Mouse (Mus musculus): ENCODE results near the gene Sept1. TPM values are rescaled to one million over a fixed set of nuclear protein-coding genes. Genes with fewer than 3 reads are reported as not detected.

Sept1 gene
- polyA plus RNA-seq, 1 experiment, result 2.2 TPM

GRCm38 (mm10) chr7:127262218-127262961, 29.5 kb upstream of the Sept1 start:
- Histone ChIP-seq H3K27me3 (ENCODE audit: control insufficient read depth, insufficient read depth, insufficient read length) (no peaks in the 10 kb centered on the region), H3K4me2 (ENCODE audit: low read depth) (no peak overlapping the region), H3K79me2 (ENCODE audit: control insufficient read depth, insufficient read depth) (no peaks in the 10 kb centered on the region), H3K4me3 (no peak overlapping the region), H3ac (ENCODE audit: control insufficient read depth, insufficient read length) (no peak overlapping the region), H3K36me3 (ENCODE audit: control insufficient read depth, insufficient read depth) (no peaks in the 10 kb centered on the region)
- no peak for TF ChIP-seq POLR2AphosphoS2 (IDR thresholded peaks at IDR 0.05; ENCODE audit: insufficient read length, low read depth)
- TF ChIP-seq MYOD1 (IDR thresholded peaks at IDR 0.05; ENCODE audit: control insufficient read depth in 1 of 3, insufficient read length in 2 of 3, low read depth in 2 of 3), result no peak
- TF ChIP-seq MYOG (IDR thresholded peaks at IDR 0.05; ENCODE audit: control insufficient read depth in 1 of 3, insufficient read depth in 1 of 3, insufficient read length in 2 of 3, low read depth in 2 of 3), result no peak
- TF ChIP-seq REST (IDR thresholded peaks at IDR 0.05; ENCODE audit: insufficient read depth, insufficient read length), result no peak
- no peak for TF ChIP-seq CEBPB (IDR thresholded peaks at IDR 0.05; ENCODE audit: insufficient read depth, poor library complexity, severe bottlenecking)
- TF ChIP-seq MAX (IDR thresholded peaks at IDR 0.05; ENCODE audit: low read depth), result no peak
- no peak for TF ChIP-seq E2F4 (IDR thresholded peaks at IDR 0.05; ENCODE audit: insufficient read depth)
- TF ChIP-seq TCF12 (IDR thresholded peaks at IDR 0.05; ENCODE audit: insufficient read depth, poor library complexity, severe bottlenecking), result no peak
- no peak for TF ChIP-seq TCF3 (IDR thresholded peaks at IDR 0.05; ENCODE audit: insufficient read length, low read depth)
- no peak for TF ChIP-seq POLR2A (IDR thresholded peaks at IDR 0.05; ENCODE audit: insufficient read length, low read depth)
- no peak for TF ChIP-seq USF1 (IDR thresholded peaks at IDR 0.05; ENCODE audit: low read depth)
- TF ChIP-seq SRF (IDR thresholded peaks at IDR 0.05; ENCODE audit: control insufficient read depth, insufficient read length, low read depth), result no peak

- peak within 1 kb of the TSS; percentile 93 for H3K4me2 ChIP-seq (ENCODE audit: low read depth)
- TF ChIP-seq E2F4 (IDR thresholded peaks at IDR 0.05; ENCODE audit: insufficient read depth) (peak; percentile 43), TCF3 (IDR thresholded peaks at IDR 0.05; ENCODE audit: insufficient read length, low read depth) (no peak), REST (IDR thresholded peaks at IDR 0.05; ENCODE audit: insufficient read depth, insufficient read length) (no peak), TCF12 (IDR thresholded peaks at IDR 0.05; ENCODE audit: insufficient read depth, poor library complexity, severe bottlenecking) (no peak), MYOD1 (IDR thresholded peaks at IDR 0.05; ENCODE audit: control insufficient read depth in 1 of 3, insufficient read length in 2 of 3, low read depth in 2 of 3) (no peak), POLR2AphosphoS2 (IDR thresholded peaks at IDR 0.05; ENCODE audit: insufficient read length, low read depth) (peak; percentile 69), MAX (IDR thresholded peaks at IDR 0.05; ENCODE audit: low read depth) (no peak), MYOG (IDR thresholded peaks at IDR 0.05; ENCODE audit: control insufficient read depth in 1 of 3, insufficient read depth in 1 of 3, insufficient read length in 2 of 3, low read depth in 2 of 3) (no peak), POLR2A (IDR thresholded peaks at IDR 0.05; ENCODE audit: insufficient read length, low read depth) (peak; percentile 85), USF1 (IDR thresholded peaks at IDR 0.05; ENCODE audit: low read depth) (no peak), CEBPB (IDR thresholded peaks at IDR 0.05; ENCODE audit: insufficient read depth, poor library complexity, severe bottlenecking) (no peak), SRF (IDR thresholded peaks at IDR 0.05; ENCODE audit: control insufficient read depth, insufficient read length, low read depth) (no peak)
- H3K4me3 ChIP-seq, result peak within 1 kb of the TSS; percentile 55
- no peaks in the 10 kb centered on the region for H3K36me3 ChIP-seq (ENCODE audit: control insufficient read depth, insufficient read depth)
- no peaks in the 10 kb centered on the region for H3K27me3 ChIP-seq (ENCODE audit: control insufficient read depth, insufficient read depth, insufficient read length)
- H3ac ChIP-seq (ENCODE audit: control insufficient read depth, insufficient read length), result no peak within 1 kb of the TSS
- H3K79me2 ChIP-seq (ENCODE audit: control insufficient read depth, insufficient read depth), result no peaks in the 10 kb centered on the region
Observed at GRCm38 (mm10) chr7:127260309-127261111, 27.6 kb upstream of the Sept1 start, which contains the start of gene Dctpp1. TSS of gene Dctpp1 (minus strand) at chr7:127260709.

GRCm38 (mm10) chr7:127259186-127259905, 26.4 kb upstream of the Sept1 start:
- H3ac ChIP-seq (ENCODE audit: control insufficient read depth, insufficient read length), result no peak overlapping the region
- H3K27me3 ChIP-seq (ENCODE audit: control insufficient read depth, insufficient read depth, insufficient read length), result no peaks in the 10 kb centered on the region
- TF ChIP-seq SRF (IDR thresholded peaks at IDR 0.05; ENCODE audit: control insufficient read depth, insufficient read length, low read depth), result no peak
- no peak for TF ChIP-seq POLR2AphosphoS2 (IDR thresholded peaks at IDR 0.05; ENCODE audit: insufficient read length, low read depth)
- no peak for TF ChIP-seq TCF3 (IDR thresholded peaks at IDR 0.05; ENCODE audit: insufficient read length, low read depth)
- TF ChIP-seq TCF12 (IDR thresholded peaks at IDR 0.05; ENCODE audit: insufficient read depth, poor library complexity, severe bottlenecking), result no peak
- no peak for TF ChIP-seq MYOG (IDR thresholded peaks at IDR 0.05; ENCODE audit: control insufficient read depth in 1 of 3, insufficient read depth in 1 of 3, insufficient read length in 2 of 3, low read depth in 2 of 3)
- no peak for TF ChIP-seq MYOD1 (IDR thresholded peaks at IDR 0.05; ENCODE audit: control insufficient read depth in 1 of 3, insufficient read length in 2 of 3, low read depth in 2 of 3)
- no peak for TF ChIP-seq POLR2A (IDR thresholded peaks at IDR 0.05; ENCODE audit: insufficient read length, low read depth)
- TF ChIP-seq MAX (IDR thresholded peaks at IDR 0.05; ENCODE audit: low read depth), result no peak
- no peak for TF ChIP-seq CEBPB (IDR thresholded peaks at IDR 0.05; ENCODE audit: insufficient read depth, poor library complexity, severe bottlenecking)
- TF ChIP-seq E2F4 (IDR thresholded peaks at IDR 0.05; ENCODE audit: insufficient read depth), result no peak
- no peak for TF ChIP-seq REST (IDR thresholded peaks at IDR 0.05; ENCODE audit: insufficient read depth, insufficient read length)
- no peaks in the 10 kb centered on the region for H3K79me2 ChIP-seq (ENCODE audit: control insufficient read depth, insufficient read depth)
- H3K36me3 ChIP-seq (ENCODE audit: control insufficient read depth, insufficient read depth), result no peaks in the 10 kb centered on the region
- H3K4me3 ChIP-seq, result peak overlapping the region; percentile 55
- no peak overlapping the region for H3K4me2 ChIP-seq (ENCODE audit: low read depth)

GRCm38 (mm10) chr7:127256518-127256917, 23.6 kb upstream of the Sept1 start:
- no peak overlapping the region for H3K4me2 ChIP-seq (ENCODE audit: low read depth)
- H3K27me3 ChIP-seq (ENCODE audit: control insufficient read depth, insufficient read depth, insufficient read length), result no peaks in the 10 kb centered on the region
- TF ChIP-seq E2F4 (IDR thresholded peaks at IDR 0.05; ENCODE audit: insufficient read depth) (no peak), REST (IDR thresholded peaks at IDR 0.05; ENCODE audit: insufficient read depth, insufficient read length) (no peak), CEBPB (IDR thresholded peaks at IDR 0.05; ENCODE audit: insufficient read depth, poor library complexity, severe bottlenecking) (no peak), MYOG (IDR thresholded peaks at IDR 0.05; ENCODE audit: control insufficient read depth in 1 of 3, insufficient read depth in 1 of 3, insufficient read length in 2 of 3, low read depth in 2 of 3) (no peak), POLR2AphosphoS2 (IDR thresholded peaks at IDR 0.05; ENCODE audit: insufficient read length, low read depth) (no peak), MYOD1 (IDR thresholded peaks at IDR 0.05; ENCODE audit: control insufficient read depth in 1 of 3, insufficient read length in 2 of 3, low read depth in 2 of 3) (no peak), TCF3 (IDR thresholded peaks at IDR 0.05; ENCODE audit: insufficient read length, low read depth) (no peak), MAX (IDR thresholded peaks at IDR 0.05; ENCODE audit: low read depth) (no peak), SRF (IDR thresholded peaks at IDR 0.05; ENCODE audit: control insufficient read depth, insufficient read length, low read depth) (no peak), TCF12 (IDR thresholded peaks at IDR 0.05; ENCODE audit: insufficient read depth, poor library complexity, severe bottlenecking) (no peak), USF1 (IDR thresholded peaks at IDR 0.05; ENCODE audit: low read depth) (no peak), POLR2A (IDR thresholded peaks at IDR 0.05; ENCODE audit: insufficient read length, low read depth) (no peak)
- H3K79me2 ChIP-seq (ENCODE audit: control insufficient read depth, insufficient read depth), result no peaks in the 10 kb centered on the region
- no peak overlapping the region for H3K4me3 ChIP-seq
- H3K36me3 ChIP-seq (ENCODE audit: control insufficient read depth, insufficient read depth), result no peaks in the 10 kb centered on the region
- H3ac ChIP-seq (ENCODE audit: control insufficient read depth, insufficient read length), result no peak overlapping the region

Measured in myocyte (in vitro differentiated cells).